In genomic region chr13:23916132-23916531, GRCm38 (mm10) we compare ENCODE assay signal across 17 mouse cellular contexts. TPM values are rescaled to one million over a fixed set of nuclear protein-coding genes. Genes with fewer than 3 reads are reported as not detected.
DNase-seq lines count a peak whose midpoint lies in the region; ATAC-seq lines count a peak whose summit lies in the region.
"Had no signal": no experiment of that assay in that cellular context is flagged by ENCODE, and none has a peak within 500 bp of the region (broad histone marks: within the 10 kb centered on the region; RNA-seq: fewer than 3 reads in every experiment).

No protein-coding gene starts in this region.

- H3K36me3 ChIP-seq in heart, embryonic 14.5 days (ENCODE audit: control insufficient read depth, insufficient read depth, low read length): no peaks in the 10 kb centered on the region
- no peaks in the 10 kb centered on the region for H3K36me3 ChIP-seq in forebrain, embryonic 13.5 days (ENCODE audit: poor library complexity, severe bottlenecking)
- H3K36me3 ChIP-seq in forebrain, embryonic 16.5 days (ENCODE audit: control insufficient read depth, insufficient read depth): no peaks in the 10 kb centered on the region
- H3K36me3 ChIP-seq: limb, embryonic 13.5 days; midbrain, embryonic 13.5 days had no signal

- peak; percentile 52 for ATAC-seq in heart, embryonic 14.5 days (ENCODE audit: insufficient number of reproducible peaks, insufficient read depth, low FRiP score, low read depth)
- ATAC-seq in forebrain, embryonic 13.5 days: no peak
- no peak for ATAC-seq in forebrain, embryonic 16.5 days
- ATAC-seq: intestine, postnatal 0 days; midbrain, embryonic 13.5 days; Patski had no signal

- H3K9me3 ChIP-seq in heart, embryonic 14.5 days (ENCODE audit: control insufficient read depth, low read length): no peaks in the 10 kb centered on the region
- H3K9me3 ChIP-seq in forebrain, embryonic 13.5 days (replicated peaks): no peaks in the 10 kb centered on the region
- H3K9me3 ChIP-seq in forebrain, embryonic 16.5 days (ENCODE audit: control insufficient read depth, low read length): no peaks in the 10 kb centered on the region
- H3K9me3 ChIP-seq: limb, embryonic 13.5 days; midbrain, embryonic 13.5 days had no signal

- no peak overlapping the region for H3K4me3 ChIP-seq in heart, embryonic 14.5 days (ENCODE audit: control insufficient read depth in 1 of 2, insufficient read depth in 1 of 2, low read depth in 1 of 2, low read length in 2 of 2)
- H3K4me3 ChIP-seq in forebrain, embryonic 13.5 days: no peak overlapping the region
- H3K4me3 ChIP-seq in forebrain, embryonic 16.5 days (replicated peaks; ENCODE audit: low read length): no peak overlapping the region
- H3K4me3 ChIP-seq: limb, embryonic 13.5 days; midbrain, embryonic 13.5 days had no signal

- H3K4me2 ChIP-seq in heart, embryonic 14.5 days (ENCODE audit: low read length): peak overlapping the region; percentile 14; the same call in 1 of the 2 replicates
- no peak overlapping the region for H3K4me2 ChIP-seq in forebrain, embryonic 13.5 days
- no peak overlapping the region for H3K4me2 ChIP-seq in forebrain, embryonic 16.5 days (ENCODE audit: low read length)
- H3K4me2 ChIP-seq: limb, embryonic 13.5 days; midbrain, embryonic 13.5 days had no signal

- H3K27me3 ChIP-seq in heart, embryonic 14.5 days (ENCODE audit: control insufficient read depth, insufficient read depth, low read length): no peaks in the 10 kb centered on the region
- H3K27me3 ChIP-seq in forebrain, embryonic 13.5 days: no peaks in the 10 kb centered on the region
- no peaks in the 10 kb centered on the region for H3K27me3 ChIP-seq in forebrain, embryonic 16.5 days (replicated peaks; ENCODE audit: control insufficient read depth, insufficient read depth, low read length)
- H3K27me3 ChIP-seq: limb, embryonic 13.5 days; midbrain, embryonic 13.5 days; Patski had no signal

- DNase-seq in adrenal gland, adult (ENCODE audit: inconsistent age in 2 of 2, low spot score in 1 of 2): peak; percentile 64 to 84
- DNase-seq in adrenal gland, postnatal 25 days: no peak
- DNase-seq in heart, postnatal 4 days: no peak
- peak; percentile 65 for DNase-seq in 416B (ENCODE audit: low read depth)
- DNase-seq in gastrocnemius, postnatal 10 days: peak; percentile 5
- DNase-seq: cerebellum, postnatal 14 days had no signal

- H3K4me1 ChIP-seq in heart, embryonic 14.5 days (ENCODE audit: control insufficient read depth in 2 of 2, insufficient read depth in 2 of 2, low read length in 2 of 2): peaks cover 13 to 29% of the 10 kb centered on the region in 2 experiments
- no peaks in the 10 kb centered on the region for H3K4me1 ChIP-seq in forebrain, embryonic 13.5 days
- no peaks in the 10 kb centered on the region for H3K4me1 ChIP-seq in forebrain, embryonic 16.5 days (replicated peaks; ENCODE audit: control insufficient read depth, insufficient read depth, low read length)
- H3K4me1 ChIP-seq: limb, embryonic 13.5 days; midbrain, embryonic 13.5 days had no signal

- no peak overlapping the region for H3K9ac ChIP-seq in heart, embryonic 14.5 days (ENCODE audit: low read length)
- H3K9ac ChIP-seq in forebrain, embryonic 13.5 days: no peak overlapping the region
- no peak overlapping the region for H3K9ac ChIP-seq in forebrain, embryonic 16.5 days (replicated peaks; ENCODE audit: low read depth, low read length)
- H3K9ac ChIP-seq: limb, embryonic 13.5 days; midbrain, embryonic 13.5 days had no signal

- H3K27ac ChIP-seq in heart, embryonic 14.5 days (replicated peaks in 1 of 2; ENCODE audit: control insufficient read depth in 1 of 2, insufficient read depth in 1 of 2, low read depth in 2 of 2, low read length in 2 of 2): peak overlapping the region; percentile 2 to 50; a peak in 3 of 4 replicates
- H3K27ac ChIP-seq in forebrain, embryonic 13.5 days: no peak overlapping the region
- H3K27ac ChIP-seq in forebrain, embryonic 16.5 days (ENCODE audit: low read length): no peak overlapping the region
- H3K27ac ChIP-seq: limb, embryonic 13.5 days; midbrain, embryonic 13.5 days; stomach, postnatal 0 days had no signal

- 39% methylated on average over 1 of the region's 1 CpGs for WGBS in heart, embryonic 14.5 days
- WGBS in forebrain, embryonic 13.5 days: 95% methylated on average over 1 of the region's 1 CpGs
- 93% methylated on average over 1 of the region's 1 CpGs for WGBS in forebrain, embryonic 16.5 days

RNA-seq across cellular contexts. Expression of gene Slc17a4, which starts 1.3 kb away (rescaled TPM):
- 0.30 TPM in 1 of 2 replicates, not detected in the other for total RNA-seq in adrenal gland, postnatal 25 days (2021)
- not detected in 2 replicates for polyA plus RNA-seq in heart, embryonic 14.5 days (2014; fragmentation: Nextera tagmentation; extraction: Ambion mirVana)
- not detected for total RNA-seq in heart, postnatal 4 days (2021)
- not detected for total RNA-seq in gastrocnemius, postnatal 10 days (2021)
- polyA plus RNA-seq in forebrain, embryonic 13.5 days (2015; fragmentation: Nextera tagmentation; extraction: Ambion mirVana): not detected in 2 replicates
- not detected in 2 replicates for polyA plus RNA-seq in forebrain, embryonic 16.5 days (2015; fragmentation: Nextera tagmentation; extraction: Ambion mirVana)
- total RNA-seq: heart, postnatal 10 days; left cerebral cortex, adult 8-10 months had no signal
- polyA plus RNA-seq: limb, embryonic 13.5 days; midbrain, embryonic 13.5 days had no signal

RNA-seq across cellular contexts. Expression of gene Hist1h2ba, which starts 17.8 kb away (rescaled TPM):
- total RNA-seq in adrenal gland, postnatal 25 days (2021): not detected in 2 replicates
- not detected in 2 replicates for polyA plus RNA-seq in heart, embryonic 14.5 days (2014; fragmentation: Nextera tagmentation; extraction: Ambion mirVana)
- total RNA-seq in heart, postnatal 4 days (2021): not detected
- not detected for total RNA-seq in gastrocnemius, postnatal 10 days (2021)
- not detected in 2 replicates for polyA plus RNA-seq in forebrain, embryonic 13.5 days (2015; fragmentation: Nextera tagmentation; extraction: Ambion mirVana)
- not detected in 2 replicates for polyA plus RNA-seq in forebrain, embryonic 16.5 days (2015; fragmentation: Nextera tagmentation; extraction: Ambion mirVana)
- total RNA-seq: heart, postnatal 10 days; left cerebral cortex, adult 8-10 months had no signal
- polyA plus RNA-seq: intestine, postnatal 0 days; limb, embryonic 13.5 days; liver, embryonic 16.5 days; midbrain, embryonic 13.5 days; Patski; stomach, postnatal 0 days had no signal

RNA-seq across cellular contexts. Expression of gene Hist1h2aa, which starts 18.1 kb away (rescaled TPM):
- total RNA-seq in adrenal gland, postnatal 25 days (2021): not detected in 2 replicates
- not detected in 2 replicates for polyA plus RNA-seq in heart, embryonic 14.5 days (2014; fragmentation: Nextera tagmentation; extraction: Ambion mirVana)
- total RNA-seq in heart, postnatal 4 days (2021): not detected
- not detected for total RNA-seq in gastrocnemius, postnatal 10 days (2021)
- not detected in 2 replicates for polyA plus RNA-seq in forebrain, embryonic 13.5 days (2015; fragmentation: Nextera tagmentation; extraction: Ambion mirVana)
- not detected in 2 replicates for polyA plus RNA-seq in forebrain, embryonic 16.5 days (2015; fragmentation: Nextera tagmentation; extraction: Ambion mirVana)
- total RNA-seq: heart, postnatal 10 days; left cerebral cortex, adult 8-10 months had no signal
- polyA plus RNA-seq: intestine, postnatal 0 days; limb, embryonic 13.5 days; liver, embryonic 16.5 days; midbrain, embryonic 13.5 days; Patski; stomach, postnatal 0 days had no signal

RNA-seq across cellular contexts. Expression of gene Slc17a1, which starts 48.6 kb away (rescaled TPM):
- not detected in 2 replicates for total RNA-seq in adrenal gland, postnatal 25 days (2021)
- polyA plus RNA-seq in heart, embryonic 14.5 days (2014; fragmentation: Nextera tagmentation; extraction: Ambion mirVana): not detected in 2 replicates
- total RNA-seq in heart, postnatal 4 days (2021): not detected
- not detected for total RNA-seq in gastrocnemius, postnatal 10 days (2021)
- polyA plus RNA-seq in forebrain, embryonic 13.5 days (2015; fragmentation: Nextera tagmentation; extraction: Ambion mirVana): not detected in 2 replicates
- polyA plus RNA-seq in forebrain, embryonic 16.5 days (2015; fragmentation: Nextera tagmentation; extraction: Ambion mirVana): not detected in 2 replicates
- total RNA-seq: heart, postnatal 10 days; left cerebral cortex, adult 8-10 months had no signal
- polyA plus RNA-seq: limb, embryonic 13.5 days; stomach, postnatal 0 days had no signal

Comparison
In these comparisons a context has a peak if more than half of its experiments do, and no peak if none do; other contexts are left out.
1. DNase-seq: peak in adrenal gland, adult (2 of 2), 416B (single experiment) and gastrocnemius, postnatal 10 days (single experiment); none in adrenal gland, postnatal 25 days (single experiment) and heart, postnatal 4 days (single experiment).
2. H3K27ac ChIP-seq: peak in heart, embryonic 14.5 days (2 of 2); none in forebrain, embryonic 13.5 days (single experiment) and forebrain, embryonic 16.5 days (single experiment).